Mouse (Mus musculus): ENCODE results near the gene Psmc5.
"Not testable (repeated sequence)": the region's sequence is repeated elsewhere in the genome, so short reads cannot be mapped to it uniquely, and the experiment has no call there.

The Psmc5 gene

DNA sequence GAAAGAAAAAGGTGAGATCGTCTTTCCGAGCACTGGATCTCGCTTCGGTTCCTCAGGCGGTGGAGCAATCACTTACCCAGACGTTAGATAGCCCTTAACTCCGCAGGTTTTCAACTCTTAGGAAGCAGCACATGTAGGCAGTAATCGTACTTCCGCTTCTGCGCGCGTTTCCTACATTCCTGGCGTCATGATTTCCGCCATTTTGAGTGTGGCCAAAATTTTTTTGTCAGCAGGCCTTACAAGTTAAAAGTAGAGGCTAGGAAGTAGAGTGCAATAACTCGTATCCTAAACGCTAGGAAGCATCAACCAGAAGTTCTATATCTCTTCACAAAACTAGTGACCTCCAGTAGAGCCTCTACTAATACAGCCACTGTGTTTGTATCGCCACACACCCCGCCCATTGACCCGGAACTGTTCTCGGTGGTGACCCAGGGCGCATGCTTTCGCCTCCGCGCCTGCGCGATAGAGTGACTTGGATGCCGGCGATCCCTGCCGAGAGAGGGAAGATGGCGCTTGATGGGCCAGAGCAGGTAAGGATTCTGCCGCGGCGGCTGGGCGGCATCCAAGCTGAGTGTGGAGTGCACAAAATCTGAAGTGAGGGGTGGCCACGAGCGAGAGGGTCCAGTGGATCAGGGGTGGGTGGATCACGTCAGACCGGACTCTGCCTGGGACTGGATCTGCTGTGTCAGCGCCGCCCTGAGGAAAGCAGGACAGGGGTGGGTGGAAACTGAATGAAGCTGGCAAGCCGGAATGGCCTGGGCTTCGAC is at the start of gene Psmc5, which contains the start of gene Ftsj3:
Psmc5 (plus strand) TSS at position 470 of the 767 bp plus-strand sequence.
Ftsj3 (minus strand) TSS at position 395 of the 767 bp plus-strand sequence.
- DNase-seq, result peak; percentile 97

DNA sequence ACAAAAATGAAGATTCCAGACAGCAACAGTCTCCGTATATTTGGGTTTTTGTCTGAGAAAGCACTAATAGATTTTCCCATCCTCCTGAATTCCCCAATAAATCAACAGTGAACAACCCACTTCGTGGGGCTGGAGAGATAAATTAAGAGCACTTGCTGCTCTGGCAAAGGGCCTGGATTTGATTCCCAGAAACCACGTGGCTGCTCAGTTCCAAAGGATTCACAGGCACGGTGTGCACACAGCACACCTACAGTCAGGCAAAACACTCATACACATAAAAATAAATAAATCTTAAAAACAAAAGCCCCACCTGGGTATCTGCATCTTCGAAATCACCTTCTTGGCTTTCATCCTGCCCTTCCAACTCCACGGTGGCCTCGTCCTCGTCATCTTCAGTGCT is 43.2 kb upstream of the Psmc5 start:
- no peak for DNase-seq

DNA sequence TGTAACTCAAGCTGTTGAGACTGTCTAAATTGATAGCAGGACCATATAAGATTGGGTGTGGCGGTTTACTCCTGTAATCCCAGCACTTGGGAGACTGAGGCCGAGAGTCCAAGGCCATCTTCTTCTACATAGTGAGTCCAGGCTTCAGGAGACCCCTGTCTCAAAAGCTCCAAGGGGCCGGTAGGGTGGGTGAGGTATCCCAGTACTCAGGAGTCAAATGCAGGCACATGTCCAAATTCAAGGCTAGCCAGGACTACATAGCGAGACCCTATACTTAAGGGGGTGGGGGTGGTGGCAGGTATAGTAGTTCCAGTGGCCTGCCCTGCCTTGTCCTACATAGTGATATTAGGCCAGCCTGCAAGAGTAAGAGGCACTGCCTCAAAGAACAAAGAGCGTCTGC is 41.1 kb upstream of the Psmc5 start:
- DNase-seq, result no peak

DNA sequence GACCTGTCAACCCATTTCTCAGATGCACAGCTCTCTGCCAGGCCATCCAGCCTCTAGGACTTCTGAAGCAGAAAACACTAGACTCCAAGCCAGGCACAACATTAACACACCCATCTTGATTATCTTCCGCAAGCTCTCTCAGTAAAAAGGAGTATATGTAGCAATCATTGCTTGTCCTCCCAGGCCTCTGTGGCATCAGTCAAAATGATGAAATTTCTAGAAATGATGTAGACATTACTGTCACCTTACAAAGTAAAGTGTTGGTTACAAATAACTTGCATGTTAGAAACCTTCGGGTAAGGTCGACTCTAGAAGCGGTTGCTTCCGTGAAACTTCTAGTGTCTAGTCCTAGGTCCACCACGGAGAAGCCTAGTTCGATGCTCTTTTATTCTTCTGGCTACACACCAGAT is 40.5 kb upstream of the Psmc5 start:
- DNase-seq, result no peak

DNA sequence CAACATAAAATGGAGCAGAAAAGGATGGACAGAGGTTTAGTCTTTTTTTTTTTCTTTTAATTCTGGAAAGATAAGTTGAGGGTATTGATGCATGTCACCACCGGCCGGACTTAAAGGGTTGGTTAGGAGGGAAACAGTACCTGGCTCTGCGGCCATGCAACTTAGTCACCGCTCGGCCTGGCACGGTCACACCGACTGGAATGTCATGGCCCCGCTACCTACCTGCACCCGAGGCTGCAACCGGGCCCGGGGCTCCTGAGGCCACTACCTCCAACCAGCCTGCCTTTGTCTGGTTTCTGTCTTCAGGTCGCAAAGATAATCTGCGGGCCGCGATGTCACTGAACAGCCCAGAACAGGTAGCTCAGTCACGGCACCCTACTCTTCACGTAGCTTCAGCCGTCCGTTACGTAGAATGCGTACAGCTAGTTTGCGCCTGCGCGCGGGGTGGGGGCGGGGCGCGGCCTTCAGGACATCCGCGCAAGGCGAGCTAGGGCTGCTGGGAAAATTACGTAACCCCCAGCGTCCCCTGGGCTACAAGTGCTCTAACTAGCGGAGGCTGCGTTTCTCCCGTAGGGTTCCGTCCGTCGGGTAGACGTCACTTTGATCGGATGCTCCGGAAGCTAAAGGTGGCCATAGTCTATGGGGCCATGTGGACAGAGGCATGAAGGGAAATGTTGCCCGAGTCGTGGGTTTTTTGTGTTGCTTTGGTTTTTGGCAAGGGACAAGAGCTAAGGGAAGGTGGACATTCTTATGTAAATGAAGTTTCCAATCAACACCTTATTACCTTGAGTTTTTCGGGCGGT is 39.8 kb upstream of the Psmc5 start, which contains the start of gene Ccdc47:
Ccdc47 (minus strand) TSS at position 418 of the 803 bp plus-strand sequence.
- peak; percentile 96 for DNase-seq

DNA sequence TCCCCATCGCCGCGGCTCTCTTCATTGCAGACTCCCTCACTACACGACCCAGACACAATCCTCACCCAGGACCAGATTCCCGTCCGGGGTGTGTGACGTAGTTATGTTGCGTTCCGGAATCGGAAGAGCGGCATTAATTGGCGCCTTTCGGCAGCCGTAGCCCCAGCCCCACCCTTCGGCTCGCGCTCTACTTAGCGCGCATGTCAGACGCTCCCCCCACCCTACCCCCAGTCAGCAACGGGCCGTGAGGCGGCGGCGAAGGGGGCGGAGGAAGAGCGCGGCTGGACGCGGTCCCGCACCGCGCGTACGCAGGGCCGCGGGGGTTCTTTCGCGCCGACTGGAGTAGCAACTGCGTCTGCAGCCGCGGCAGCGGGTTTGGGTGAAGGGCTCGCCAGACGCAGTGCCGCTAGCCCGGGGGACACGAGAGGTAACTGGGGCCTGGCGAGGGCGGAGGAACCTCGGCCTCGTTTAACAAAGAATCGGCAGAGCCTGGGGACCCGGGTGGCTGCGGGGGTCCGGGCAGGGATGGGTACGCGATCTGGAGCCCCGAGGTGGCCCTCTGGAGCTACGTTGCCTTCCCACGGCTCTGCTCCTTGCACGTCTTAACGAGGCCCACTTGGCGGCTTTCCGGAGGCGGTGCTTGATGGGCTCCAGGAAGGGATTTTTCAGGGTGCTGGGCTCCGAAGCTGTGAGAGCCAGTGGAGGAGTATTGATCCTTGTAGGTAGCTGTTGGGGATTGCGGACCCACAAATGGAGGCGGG is 39.0 kb upstream of the Psmc5 start, which contains the start of gene Ddx42:
Ddx42 (plus strand) TSS at position 197 of the 761 bp plus-strand sequence.
- peak; percentile 91 for DNase-seq

DNA sequence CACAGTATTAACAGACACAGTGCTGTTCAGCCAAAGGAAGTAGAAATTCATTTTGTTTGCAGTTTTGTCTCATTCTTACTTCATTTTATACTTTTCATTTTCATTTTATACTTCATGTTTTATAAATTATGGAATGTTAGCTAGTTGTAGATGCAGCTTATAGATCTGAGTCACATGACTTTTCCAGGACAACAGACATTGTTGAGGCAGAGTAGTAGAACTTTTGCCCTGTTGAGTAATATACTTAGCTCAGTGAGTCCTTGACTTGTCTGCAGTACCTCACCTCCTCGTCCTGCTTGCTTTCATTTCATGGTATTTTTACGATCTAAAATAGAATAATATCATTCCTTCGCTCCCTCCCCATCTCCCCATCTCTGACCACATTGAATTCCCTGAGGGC is 35.4 kb upstream of the Psmc5 start:
- DNase-seq, result no peak

DNA sequence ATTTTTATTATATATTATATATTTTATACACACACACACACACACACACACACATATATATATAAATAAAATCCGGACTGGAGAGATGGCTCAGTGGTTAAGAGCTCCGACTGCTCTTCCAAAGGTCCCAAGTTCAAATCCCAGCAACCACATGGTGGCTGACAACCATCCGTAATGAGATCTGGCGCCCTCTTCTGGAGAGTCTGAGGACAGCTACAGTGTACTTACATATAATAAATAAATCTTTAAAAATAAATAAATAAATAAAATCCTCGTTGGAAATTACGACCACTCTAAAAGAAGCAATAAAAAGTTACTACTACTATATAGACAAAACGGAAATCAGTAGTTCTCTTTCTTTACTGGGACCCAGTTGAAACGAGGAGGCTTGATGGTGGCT is 22.0 kb upstream of the Psmc5 start:
- DNase-seq, result not testable (repeated sequence)

DNA sequence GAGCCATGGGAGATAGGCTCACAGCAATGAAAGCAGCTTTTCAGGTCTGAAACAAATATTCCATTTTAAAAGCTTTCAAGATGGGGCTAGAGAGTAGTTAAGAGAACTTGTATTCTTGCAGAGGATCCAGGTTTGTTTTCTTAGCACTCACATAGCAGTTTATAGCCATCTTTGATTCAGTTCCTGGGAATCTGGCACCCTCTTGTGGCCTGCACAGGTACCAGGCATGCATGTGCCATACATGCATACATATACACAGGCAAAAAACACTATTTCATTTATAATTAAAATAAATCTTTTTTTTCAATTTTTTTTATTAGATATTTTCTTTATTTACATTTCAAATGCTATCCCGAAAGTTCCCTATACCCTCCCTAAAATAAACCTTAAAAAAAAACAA is 9.1 kb upstream of the Psmc5 start:
- no peak for DNase-seq

DNA sequence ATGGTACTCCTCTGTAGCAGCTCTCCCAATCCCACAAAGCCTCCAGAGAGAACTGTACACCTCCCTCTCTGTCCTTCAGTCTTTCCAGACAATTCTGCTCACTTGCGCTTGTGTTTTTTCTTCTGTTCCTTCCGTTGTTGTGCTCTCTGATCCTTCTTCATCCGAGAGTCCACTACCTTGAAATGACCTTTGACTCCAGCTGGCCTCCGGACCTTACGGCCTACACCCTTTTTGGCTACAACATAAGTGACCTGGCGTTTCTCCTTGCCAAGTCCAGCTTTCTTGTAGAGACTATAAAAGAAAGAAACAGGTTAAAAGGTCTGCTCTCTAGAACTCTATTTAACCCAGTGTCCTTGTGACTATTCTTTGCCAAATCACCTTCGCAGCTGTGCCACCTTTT is 6.6 kb upstream of the Psmc5 start:
- no peak for DNase-seq

DNA sequence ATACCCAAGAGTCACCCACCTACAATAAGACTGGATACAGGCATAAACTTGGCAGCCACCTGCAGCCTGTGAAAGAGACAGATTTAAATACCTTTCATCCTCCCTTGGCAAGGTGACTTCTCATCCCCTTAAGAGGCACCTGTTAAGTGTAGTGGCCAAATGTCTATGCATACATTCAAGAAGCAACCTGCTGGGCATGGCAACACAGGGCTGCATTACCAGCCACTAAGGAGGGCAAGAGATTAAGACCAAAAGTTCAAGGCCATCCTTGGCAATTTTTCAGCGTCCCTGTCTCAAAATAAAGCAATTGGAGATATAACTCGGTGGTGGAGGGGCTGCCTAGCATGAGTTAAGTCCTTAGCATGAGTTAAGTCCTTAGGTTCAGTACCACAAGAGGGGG is 1.2 kb upstream of the Psmc5 start:
- DNase-seq, result no peak

DNA sequence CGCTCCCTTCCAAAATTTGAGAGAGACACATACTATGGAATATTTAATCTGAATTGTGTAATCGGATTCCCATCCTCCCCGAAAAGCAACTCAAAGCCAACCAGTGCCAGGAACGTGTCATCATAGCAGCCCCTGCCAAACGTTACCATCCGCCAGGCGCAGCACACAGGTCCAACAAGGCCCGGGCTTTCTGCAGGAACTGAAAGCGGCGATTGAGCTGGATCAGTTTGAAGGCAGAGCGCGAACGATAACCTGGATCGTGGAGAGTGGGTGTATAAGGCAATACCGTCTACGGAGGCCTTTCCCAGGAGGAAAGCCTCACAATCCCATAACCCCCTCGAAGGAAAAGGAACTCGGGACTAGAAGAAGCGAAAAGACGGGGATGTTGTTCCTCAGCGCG is 780 bp upstream of the Psmc5 start:
- DNase-seq, result no peak

DNA sequence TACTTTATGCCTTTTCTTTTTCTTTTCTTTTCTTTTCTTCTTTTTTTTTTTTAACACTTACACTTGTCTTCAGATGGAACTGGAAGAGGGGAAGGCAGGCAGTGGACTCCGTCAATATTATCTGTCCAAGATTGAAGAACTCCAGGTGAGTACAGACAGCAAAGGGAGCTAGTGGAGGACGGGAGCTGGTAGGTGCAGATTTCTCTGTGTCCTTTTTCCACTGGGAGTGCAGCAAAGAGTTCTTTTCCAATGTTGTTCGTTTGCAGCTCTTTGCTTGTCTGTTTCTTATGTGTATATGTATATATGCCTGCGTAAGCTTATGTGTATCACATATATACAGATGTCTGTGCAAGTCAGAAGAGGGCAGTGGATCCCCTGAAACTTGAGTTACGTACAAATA is 821 bp downstream of the Psmc5 start:
- no peak for DNase-seq

DNA sequence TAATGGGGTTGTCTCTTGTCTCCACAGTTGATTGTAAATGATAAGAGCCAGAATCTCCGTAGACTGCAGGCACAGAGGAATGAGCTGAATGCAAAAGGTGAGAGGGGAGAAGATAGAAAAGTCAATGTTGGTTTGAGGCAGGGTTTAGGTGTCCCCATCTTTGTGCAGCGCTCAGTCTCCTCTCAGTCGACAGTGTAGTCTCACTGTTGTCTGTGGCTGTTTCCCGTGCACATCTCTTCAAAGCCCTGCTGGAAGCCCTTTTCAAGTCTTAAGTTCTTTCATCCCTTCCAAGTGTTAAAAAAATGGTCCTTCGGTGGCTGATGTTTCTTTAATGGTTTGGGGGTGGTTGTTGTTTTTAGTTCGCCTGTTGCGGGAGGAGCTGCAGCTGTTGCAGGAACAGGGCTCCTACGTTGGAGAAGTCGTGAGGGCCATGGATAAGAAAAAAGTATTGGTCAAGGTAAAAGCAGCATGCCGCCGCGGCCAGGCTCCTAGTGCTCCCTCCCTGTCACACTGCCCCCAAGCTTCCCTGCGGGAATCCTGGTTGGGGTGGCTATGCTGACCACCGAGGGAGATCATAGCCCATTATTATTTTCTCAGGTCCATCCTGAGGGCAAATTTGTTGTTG is 5.0 kb downstream of the Psmc5 start:
- no peak for DNase-seq

DNA sequence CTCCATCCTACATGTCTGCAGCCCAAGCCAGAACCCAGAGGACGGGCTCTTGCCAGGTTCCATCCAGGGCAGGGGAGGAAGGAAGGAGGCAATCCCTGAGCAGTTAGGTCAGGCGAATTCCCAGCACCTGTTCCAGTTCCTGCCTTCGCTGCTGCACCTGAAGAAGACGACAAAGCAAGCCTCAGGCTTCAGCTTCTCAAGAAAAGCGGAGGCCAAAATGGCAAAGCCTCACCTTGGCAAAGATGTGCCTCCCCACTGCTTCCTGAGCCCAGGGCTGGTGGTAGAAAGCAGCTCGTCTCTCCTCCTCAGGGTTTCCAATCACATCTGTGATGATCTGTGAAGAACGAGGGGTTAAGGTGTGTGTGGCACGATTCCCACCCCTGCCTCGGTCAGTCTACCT is 8.0 kb downstream of the Psmc5 start:
- DNase-seq, result no peak

DNA sequence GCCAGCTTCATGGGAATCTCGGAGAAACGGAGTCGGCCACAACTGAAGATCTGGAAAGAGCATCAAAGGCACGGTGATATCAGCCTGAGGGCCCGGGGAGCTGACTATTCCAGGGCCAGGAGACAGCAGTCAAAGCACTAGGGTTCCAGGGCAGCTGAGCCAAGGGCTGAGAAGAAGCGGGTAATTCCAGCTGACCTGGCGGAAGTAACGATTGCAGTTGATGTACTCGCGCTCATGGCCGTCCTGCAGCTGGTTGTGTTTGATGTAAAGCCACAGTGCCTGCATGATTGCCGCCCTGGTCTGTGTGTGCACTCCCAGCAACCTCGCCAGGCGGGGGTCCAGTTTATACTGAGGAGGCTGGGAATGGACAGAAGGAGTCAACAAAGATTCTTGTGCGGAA is 9.0 kb downstream of the Psmc5 start:
- DNase-seq, result no peak

DNA sequence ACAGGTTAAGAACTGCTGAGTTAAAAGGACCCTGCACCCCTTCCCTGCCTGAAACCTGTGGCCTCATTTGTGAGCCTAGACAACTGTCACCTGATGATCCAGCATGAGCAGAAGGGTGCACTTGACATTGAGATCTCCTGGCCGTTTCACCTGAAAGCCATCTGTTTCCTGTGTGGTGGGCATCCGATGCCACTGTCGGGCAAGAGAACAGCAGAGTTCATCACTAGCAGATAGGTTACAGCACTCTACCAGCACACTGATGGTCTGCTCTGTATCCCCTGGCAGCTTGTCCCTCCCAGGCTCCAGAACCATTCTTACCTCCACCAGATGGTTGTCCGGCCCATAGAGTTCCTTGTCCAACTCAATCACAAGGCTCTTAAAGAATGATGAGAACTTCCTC is 9.6 kb downstream of the Psmc5 start:
- DNase-seq, result no peak

DNA sequence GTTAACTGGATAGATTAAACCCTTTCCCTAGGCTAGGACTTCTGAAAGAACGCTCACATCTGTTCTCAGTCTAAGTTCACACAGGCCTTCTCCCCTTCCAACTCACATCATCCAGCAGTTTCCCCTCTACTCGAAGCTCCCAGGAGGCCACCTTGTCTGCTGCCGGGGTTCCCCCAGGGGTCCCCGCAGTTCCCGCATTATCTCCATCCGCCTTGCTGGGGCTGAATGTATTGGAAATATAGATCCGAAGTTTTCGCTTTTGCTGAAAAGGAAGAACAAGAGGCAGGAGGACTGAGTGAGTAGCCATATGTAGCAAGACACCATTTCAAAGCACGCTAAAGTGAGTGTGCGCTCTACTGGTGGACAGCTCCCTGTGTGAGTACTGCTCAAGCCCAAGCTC is 10.5 kb downstream of the Psmc5 start:
- DNase-seq, result peak; percentile 38

DNA sequence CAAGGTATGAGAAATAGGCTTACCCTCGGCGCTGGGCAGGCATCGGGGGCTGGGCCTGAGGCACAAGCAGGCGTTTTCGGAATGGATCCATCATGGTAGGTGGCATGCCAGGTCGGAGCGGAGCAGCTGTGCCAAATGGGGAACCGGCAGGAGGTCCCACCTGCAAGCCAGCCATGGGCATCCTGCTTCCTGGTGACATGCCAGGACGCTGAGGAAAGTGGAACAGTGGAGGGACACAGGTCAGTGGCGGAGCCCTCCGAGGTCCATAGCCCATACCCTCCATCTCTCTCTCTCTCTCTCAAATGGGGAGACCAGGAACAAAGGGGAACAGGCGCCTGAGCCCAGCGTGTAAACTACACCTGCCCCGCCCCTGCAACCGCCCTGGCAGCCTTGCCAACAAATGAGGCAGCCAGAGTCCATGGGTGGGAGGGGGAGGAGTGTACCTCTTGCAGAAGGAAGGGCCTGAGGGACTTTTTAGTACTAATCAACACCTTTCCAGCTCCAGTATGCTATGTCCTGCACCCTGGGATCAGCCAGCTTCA is 11.4 kb downstream of the Psmc5 start:
- DNase-seq, result peak; percentile 95

DNA sequence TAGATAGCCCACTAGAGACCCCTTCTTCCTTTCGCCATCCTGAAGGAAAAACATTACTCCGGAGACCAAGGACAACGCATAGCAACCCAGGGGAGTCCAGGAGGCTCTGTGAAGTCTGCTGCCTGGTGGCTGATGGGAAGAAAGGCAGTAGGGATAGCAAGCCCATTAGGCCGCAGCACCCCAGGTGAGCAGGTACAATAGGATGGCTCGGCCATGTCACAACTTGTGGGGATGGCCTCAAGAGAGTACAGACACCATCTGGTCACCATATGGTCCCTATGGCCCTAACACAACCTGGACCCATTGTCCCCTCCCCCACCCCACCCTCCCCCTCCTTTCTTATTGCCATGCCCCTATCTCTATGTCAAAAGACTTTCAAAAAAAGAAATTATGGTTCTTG is 11.9 kb downstream of the Psmc5 start:
- DNase-seq, result peak; percentile 70

DNA sequence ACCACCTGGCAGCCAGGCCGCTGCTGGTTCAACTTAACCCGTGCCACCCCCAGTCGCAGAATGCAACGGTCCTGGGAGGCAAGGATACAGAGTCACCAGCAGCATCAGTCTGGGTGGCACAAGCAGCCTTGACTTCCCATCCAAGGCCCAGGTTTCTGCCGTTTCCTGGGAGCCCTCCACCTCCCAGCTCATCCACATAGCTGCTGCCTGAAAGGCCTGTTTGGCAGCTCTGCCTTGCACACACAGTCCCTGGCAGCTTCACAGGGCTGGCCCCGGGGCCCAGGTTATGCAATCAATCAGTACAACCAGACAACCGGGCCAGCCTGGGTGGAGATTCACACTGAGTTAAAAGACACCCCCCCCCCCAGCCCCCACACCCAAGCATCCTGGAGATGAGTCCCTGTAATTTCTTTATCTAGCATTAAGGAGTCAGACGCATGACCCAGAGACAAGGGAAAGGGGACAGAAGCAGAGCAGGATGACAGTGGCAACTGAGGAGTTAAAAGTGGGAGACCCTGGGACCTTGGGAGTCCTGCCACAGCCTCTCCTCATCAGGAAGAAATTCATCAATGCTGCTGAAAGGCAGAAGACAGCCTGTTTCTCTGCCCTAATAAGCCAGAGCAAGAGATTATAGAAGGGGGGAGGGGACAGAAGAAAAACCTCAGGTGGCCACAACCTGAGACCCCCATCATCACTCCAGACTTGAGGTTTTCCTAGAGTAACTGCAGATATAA is 12.5 kb downstream of the Psmc5 start:
- peak; percentile 89 for DNase-seq

DNA sequence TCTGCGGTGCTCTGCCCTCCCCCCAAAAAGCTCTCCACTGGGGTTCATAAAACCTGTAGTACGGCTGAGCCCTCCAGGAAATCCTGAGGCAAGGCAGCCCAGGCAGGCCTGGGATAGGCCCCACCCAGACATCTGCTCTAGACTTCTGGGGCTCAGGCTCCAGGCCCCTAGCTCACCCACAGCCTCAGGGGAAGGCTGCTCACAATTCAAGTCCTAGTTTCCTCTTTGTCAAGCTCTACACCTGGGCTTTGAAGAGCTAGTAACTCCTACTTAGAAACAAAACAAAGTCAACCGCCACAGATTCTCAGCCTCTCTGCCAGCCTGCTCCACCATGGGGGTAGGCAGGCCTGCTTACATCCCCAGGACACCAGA is 13.1 kb downstream of the Psmc5 start:
- DNase-seq, result peak; percentile 61

Measured in cerebellum, adult 11 months (tissue).